Mouse (Mus musculus) intestine, postnatal 0 days (tissue): ENCODE measurements around the gene Gm45618. TPM values are rescaled to one million over a fixed set of nuclear protein-coding genes. Genes with fewer than 3 reads are reported as not detected.
"Not testable (repeated sequence)": the region's sequence is repeated elsewhere in the genome, so short reads cannot be mapped to it uniquely, and the experiment has no call there.

Experiments
- ATAC-seq: fragments of 200-750 bp; cut with Nextera tagmentation; 2 replicates; pipeline ENCODE4 v1.8.0; 2017; ENCODE audit warnings: mild to moderate bottlenecking, moderate TSS enrichment, moderate library complexity
- H3K27ac ChIP-seq: fragments of 300-500 bp; sonication (generic); 2 replicates; pipeline ENCODE4 v1.5.1; 2014; ENCODE audit warnings: mild to moderate bottlenecking, low read depth, low read length, moderate library complexity
- H3K27me3 ChIP-seq: fragments of 300-500 bp; sonication (generic); replicated peaks from 2 replicates; pipeline ENCODE4 v1.6.1; 2014; ENCODE audit warnings: low read length, mixed read lengths; ENCODE audit not compliant: control insufficient read depth, insufficient read depth
- H3K36me3 ChIP-seq: fragments of 300-500 bp; sonication (generic); 2 replicates; pipeline ENCODE4 v1.6.1; 2014; ENCODE audit warnings: mild to moderate bottlenecking, moderate library complexity; ENCODE audit not compliant: control insufficient read depth, insufficient read depth
- H3K4me1 ChIP-seq: fragments of 300-500 bp; sonication (generic); replicated peaks from 2 replicates; pipeline ENCODE4 v1.6.1; 2014; ENCODE audit warnings: antibody characterized with exemption, low read length, mixed read lengths; ENCODE audit not compliant: control insufficient read depth, insufficient read depth
- H3K4me2 ChIP-seq: fragments of 300-500 bp; sonication (generic); replicated peaks from 2 replicates; pipeline ENCODE4 v1.6.1; 2014; ENCODE audit warnings: low read depth, mild to moderate bottlenecking, moderate library complexity
- H3K4me3 ChIP-seq: fragments of 300-500 bp; sonication (generic); 2 replicates; pipeline ENCODE4 v1.5.1; 2014; ENCODE audit warnings: low read depth, low read length
- H3K9ac ChIP-seq: fragments of 300-500 bp; sonication (generic); 2 replicates; pipeline ENCODE4 v1.6.1; 2014; ENCODE audit warnings: mild to moderate bottlenecking, low read depth, low read length
- H3K9me3 ChIP-seq: fragments of 300-500 bp; sonication (generic); 2 replicates; pipeline ENCODE4 v1.6.1; 2016; ENCODE audit warnings: mixed run types; ENCODE audit not compliant: control insufficient read depth
- CTCF ChIP-seq: sonication (generic); IDR thresholded peaks from 2 replicates; pipeline ENCODE4 v1.5.1; 2016; ENCODE audit warnings: low read depth, mild to moderate bottlenecking, control low read depth, antibody characterized with exemption, moderate library complexity
- WGBS: fragments of 180-500 bp; shearing (Covaris S2); extraction: QIAGEN DNeasy Blood & Tissue Kit; methylation state at CpG from one replicate; pipeline ENCODE4 v1.1.7; 2014; 5-methylcytosine and 5-hydroxymethylcytosine counted together
- polyA plus RNA-seq: library from polyadenylated mRNA; unstranded; fragments of >200 nt; fragmentation: Nextera tagmentation; extraction: Ambion mirVana; gene quantifications from 2 replicates; pipeline ENCODE4 v1.2.1, GENCODE M21; 2015

Gene Gm45618
- polyA plus RNA-seq, 1 experiment from 2014 or later: not detected

GRCm38 (mm10) chr7:142148633-142149032 lies 28.1 kb upstream of the Gm45618 start:
- no peak for ATAC-seq
- Histone ChIP-seq H3K9me3 (no peaks in the 10 kb centered on the region), H3K9ac (no peak overlapping the region), H3K4me1 (no peaks in the 10 kb centered on the region), H3K36me3 (no peaks in the 10 kb centered on the region), H3K4me3 (no peak overlapping the region), H3K27ac (no peak overlapping the region), H3K27me3 (peaks cover 6% of the 10 kb centered on the region; the same call in 1 of the 2 replicates), H3K4me2 (no peak overlapping the region)
- TF ChIP-seq CTCF: no peak

GRCm38 (mm10) chr7:142146033-142146432 lies 25.5 kb upstream of the Gm45618 start:
- Histone ChIP-seq H3K4me1 (no peaks in the 10 kb centered on the region), H3K9ac (no peak overlapping the region), H3K27me3 (peaks cover 6% of the 10 kb centered on the region; the same call in 1 of the 2 replicates), H3K9me3 (no peaks in the 10 kb centered on the region), H3K36me3 (no peaks in the 10 kb centered on the region), H3K4me3 (no peak overlapping the region), H3K27ac (no peak overlapping the region), H3K4me2 (no peak overlapping the region)
- no peak for ATAC-seq
- 0% methylated on average over 1 of the region's 1 CpGs for WGBS
- peak; percentile 74 for TF ChIP-seq CTCF

GRCm38 (mm10) chr7:142145413-142145940 lies 24.9 kb upstream of the Gm45618 start:
- no peaks in the 10 kb centered on the region for H3K9me3 ChIP-seq
- H3K27me3 ChIP-seq: peaks cover 6% of the 10 kb centered on the region; the same call in 1 of the 2 replicates
- ATAC-seq: no peak
- no peaks in the 10 kb centered on the region for H3K36me3 ChIP-seq
- no peaks in the 10 kb centered on the region for H3K4me1 ChIP-seq
- 34% methylated on average over 4 of the region's 4 CpGs for WGBS
- no peak overlapping the region for H3K27ac ChIP-seq
- no peak overlapping the region for H3K9ac ChIP-seq
- peak; percentile 65 for TF ChIP-seq CTCF
- H3K4me2 ChIP-seq: no peak overlapping the region
- no peak overlapping the region for H3K4me3 ChIP-seq

GRCm38 (mm10) chr7:142144507-142144906 lies 24.0 kb upstream of the Gm45618 start, which contains the start of gene Gm45337:
TSS of gene Gm45337 (minus strand) at chr7:142144607.
- no peak for ATAC-seq
- no peak within 1 kb of the TSS for H3K4me2 ChIP-seq
- H3K9me3 ChIP-seq: no peaks in the 10 kb centered on the region
- H3K27me3 ChIP-seq: peaks cover 6% of the 10 kb centered on the region; the same call in 1 of the 2 replicates
- H3K4me3 ChIP-seq: no peak within 1 kb of the TSS
- TF ChIP-seq CTCF: no peak
- no peaks in the 10 kb centered on the region for H3K4me1 ChIP-seq
- 73% methylated on average over 1 of the region's 1 CpGs for WGBS
- H3K9ac ChIP-seq: no peak within 1 kb of the TSS
- no peak within 1 kb of the TSS for H3K27ac ChIP-seq
- no peaks in the 10 kb centered on the region for H3K36me3 ChIP-seq

GRCm38 (mm10) chr7:142143506-142144010 lies 23.0 kb upstream of the Gm45618 start:
- not testable (repeated sequence) for H3K4me2 ChIP-seq, H3K4me1 ChIP-seq, H3K27ac ChIP-seq, H3K9me3 ChIP-seq, H3K36me3 ChIP-seq, ATAC-seq, H3K9ac ChIP-seq, H3K4me3 ChIP-seq, H3K27me3 ChIP-seq
- WGBS: 28% methylated on average over 1 of the region's 1 CpGs

- H3K9me3 ChIP-seq: no peaks in the 10 kb centered on the region
- WGBS: 7% methylated on average over 1 of the region's 1 CpGs
- H3K36me3 ChIP-seq: no peaks in the 10 kb centered on the region
Observed at GRCm38 (mm10) chr7:142140696-142141095, 20.2 kb upstream of the Gm45618 start.

GRCm38 (mm10) chr7:142135934-142136333 lies 15.4 kb upstream of the Gm45618 start, which contains the start of gene Gm39115:
TSS of gene Gm39115 (minus strand) at chr7:142136034.
- 39% methylated on average over 2 of the region's 2 CpGs for WGBS
- ATAC-seq, H3K9me3 ChIP-seq, H3K4me2 ChIP-seq, H3K27ac ChIP-seq, H3K9ac ChIP-seq, H3K36me3 ChIP-seq, H3K27me3 ChIP-seq, H3K4me1 ChIP-seq, H3K4me3 ChIP-seq: not testable (repeated sequence)

More at GRCm38 (mm10) chr7:142140696-142141095, 20.2 kb upstream of the Gm45618 start:
- Histone ChIP-seq H3K4me2 (no peak overlapping the region), H3K4me3 (no peak overlapping the region), H3K27ac (no peak overlapping the region), H3K27me3 (peaks cover 3% of the 10 kb centered on the region; the same call in 1 of the 2 replicates), H3K9ac (no peak overlapping the region), H3K4me1 (no peaks in the 10 kb centered on the region)
- no peak for TF ChIP-seq CTCF
- no peak for ATAC-seq
